Mouse (Mus musculus) heart, postnatal 4 days (tissue): ENCODE measurements around the gene Fis1. TPM values are rescaled to one million over a fixed set of nuclear protein-coding genes. Genes with fewer than 3 reads are reported as not detected.
"Not testable (repeated sequence)": the region's sequence is repeated elsewhere in the genome, so short reads cannot be mapped to it uniquely, and the experiment has no call there.

Source experiments
- DNase-seq: peaks from one replicate; pipeline ENCODE4 v3.0.0; 2021
- total RNA-seq, 2 experiments: library from RNA; stranded (reverse); gene quantifications; 2 replicates each; pipeline ENCODE4 v1.2.3; 2021

The Fis1 gene
- 100 to 1,000 TPM; 177 to 180 TPM for total RNA-seq

DNA sequence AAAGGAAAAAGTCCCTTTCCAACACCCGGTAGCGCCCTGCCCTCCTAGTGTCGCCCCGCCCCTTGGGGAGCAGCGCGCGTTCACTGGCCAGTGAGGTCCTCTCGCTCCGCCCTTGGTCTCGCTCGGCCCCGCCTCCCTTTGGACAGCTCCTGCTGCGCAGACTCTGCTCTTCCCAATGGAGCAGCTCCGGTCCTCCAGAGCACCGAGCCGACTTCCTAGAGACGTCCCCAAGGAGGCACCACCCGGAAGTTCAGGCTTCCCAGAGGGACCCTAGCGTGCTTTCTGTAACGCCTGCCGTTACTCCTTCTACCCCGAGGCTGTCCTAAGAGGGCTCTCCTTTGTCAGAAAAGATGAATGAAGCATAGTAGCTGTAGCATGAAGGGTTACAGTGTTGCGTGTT is at the start of gene Fis1:
Gene Fis1, plus strand, starts transcription at position 261 of the 400 bp plus-strand sequence.
- peak; percentile 97 for DNase-seq

DNA sequence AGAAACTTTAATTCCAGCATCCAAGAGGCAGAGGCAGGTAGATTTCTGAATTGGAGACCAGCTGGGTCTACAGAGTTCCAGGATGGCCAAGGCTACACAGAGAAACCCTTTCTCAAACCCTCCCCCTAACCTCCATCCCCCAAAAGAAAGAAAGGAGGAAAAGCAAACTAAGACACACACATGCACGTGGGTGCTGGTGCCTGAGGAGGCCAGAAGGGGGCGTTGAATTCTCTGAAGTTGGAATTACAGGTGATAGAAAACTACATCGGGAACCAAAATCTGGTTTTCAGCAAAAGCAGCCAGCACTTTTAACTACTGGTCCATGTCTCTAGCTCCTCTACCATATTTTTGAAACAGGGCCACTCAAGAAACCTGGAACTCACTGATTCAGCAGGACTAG is 48.5 kb upstream of the Fis1 start:
- no peak for DNase-seq

GRCm38 (mm10) chr5:136905630-136906029 is 47.4 kb upstream of the Fis1 start:
- peak; percentile 33 for DNase-seq

DNA sequence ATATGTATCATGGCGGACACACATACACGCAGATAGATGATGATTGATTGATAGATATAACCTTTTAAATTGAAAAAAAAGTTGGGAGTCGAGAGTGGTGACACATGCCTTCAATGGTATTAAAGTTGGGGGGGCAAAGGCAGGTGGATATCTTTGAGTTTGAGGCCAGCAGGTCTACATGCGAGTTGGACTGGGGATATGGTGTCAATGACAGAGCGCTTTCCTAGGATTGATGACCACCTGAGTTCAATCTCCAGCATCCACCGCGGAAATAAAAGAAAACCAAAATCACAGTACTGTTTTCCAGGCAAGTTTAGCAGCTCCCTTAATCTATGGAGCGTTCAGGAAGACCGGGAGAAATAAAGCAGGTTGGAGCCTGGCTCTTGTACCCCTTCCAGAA is 45.5 kb upstream of the Fis1 start:
- no peak for DNase-seq

- peak; percentile 94 for DNase-seq
Observed at GRCm38 (mm10) chr5:136907991-136908857, 44.9 kb upstream of the Fis1 start, which contains the start of gene Ift22. Ift22 (plus strand) TSS chr5:136908150.

DNA sequence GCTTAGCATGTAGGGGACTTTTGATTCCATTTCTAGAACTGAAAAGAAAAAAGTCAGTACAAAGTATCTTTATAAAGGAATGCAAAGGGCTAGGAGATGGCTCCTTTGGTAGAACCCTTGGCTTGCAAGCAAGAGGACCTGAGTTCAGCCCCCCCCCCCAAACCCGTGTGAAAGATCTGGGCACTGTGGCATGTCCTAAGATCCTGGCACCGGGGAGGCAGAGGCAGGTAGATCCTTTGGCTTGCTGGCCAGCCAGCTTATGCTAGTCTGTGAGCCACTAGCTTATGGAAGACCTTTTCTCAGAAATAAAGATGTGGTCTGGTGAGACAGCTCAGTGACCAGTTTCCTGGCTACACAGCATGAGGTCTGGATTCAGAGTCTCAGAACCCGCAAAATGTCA is 38.9 kb upstream of the Fis1 start:
- DNase-seq: no peak

GRCm38 (mm10) chr5:136917613-136918242 is 35.3 kb upstream of the Fis1 start:
- DNase-seq: no peak

DNA sequence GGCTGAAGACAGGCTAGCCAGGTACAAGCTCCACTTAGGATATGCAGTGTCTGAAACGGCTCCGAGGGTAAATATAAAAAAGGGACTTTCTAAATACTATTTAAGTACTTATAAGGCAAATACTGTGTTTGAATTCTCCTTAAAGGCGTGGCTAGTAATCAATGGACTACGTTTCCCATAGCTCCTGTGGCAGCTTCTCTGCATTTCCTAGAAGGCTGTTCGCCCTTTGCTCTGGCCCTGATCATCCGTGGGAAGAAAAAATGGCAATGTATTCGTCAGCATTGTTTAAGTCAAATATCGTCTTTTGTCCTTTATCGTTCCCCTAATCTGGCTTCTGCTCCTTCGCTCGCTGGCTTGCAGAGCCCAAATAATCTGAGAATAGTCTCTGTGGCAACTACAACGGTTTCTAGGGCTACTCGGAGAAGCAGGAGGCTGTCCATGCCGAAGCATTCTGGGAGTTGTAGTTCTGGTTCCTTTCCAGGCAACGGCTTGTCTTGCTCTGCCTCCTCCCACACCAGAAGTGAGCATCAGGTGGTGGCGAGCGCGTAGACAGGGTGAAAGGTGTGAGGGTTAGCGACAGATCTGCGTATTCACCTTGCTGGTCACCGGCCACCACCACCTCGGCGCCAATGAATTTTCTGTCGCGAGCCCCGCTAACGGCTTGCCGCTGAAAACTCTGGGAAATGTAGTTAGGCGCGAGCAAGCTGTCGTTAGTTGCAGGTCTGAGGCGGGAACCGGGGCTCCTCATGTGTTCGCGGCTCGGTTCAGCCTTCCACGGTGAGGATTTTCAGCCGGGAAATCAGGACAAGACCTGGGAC is 34.2 kb upstream of the Fis1 start:
- DNase-seq: peak; percentile 64

- no peak for DNase-seq
Observed at GRCm38 (mm10) chr5:136919546-136920301, 33.4 kb upstream of the Fis1 start.

DNA sequence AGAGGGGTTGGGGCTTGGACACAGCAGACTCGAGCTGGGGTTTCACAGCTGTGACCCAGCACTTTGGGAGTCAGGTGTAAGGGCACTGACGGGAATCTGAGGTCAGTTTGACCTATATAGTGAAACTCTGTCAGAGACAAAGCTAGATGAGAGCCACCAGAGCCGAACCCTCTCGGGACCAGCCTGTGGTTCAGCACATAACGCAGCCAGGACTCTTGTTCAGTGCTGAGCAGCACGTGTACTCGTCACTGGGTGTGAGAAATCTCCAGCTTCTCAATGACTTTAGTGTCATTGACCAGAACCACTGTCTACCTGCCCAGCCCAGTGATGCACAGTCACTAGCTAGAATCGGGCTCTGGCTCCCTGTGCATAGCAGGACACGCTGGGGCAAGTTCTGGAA is 30.2 kb upstream of the Fis1 start:
- no peak for DNase-seq

- no peak for DNase-seq
Observed at GRCm38 (mm10) chr5:136923751-136924478, 29.2 kb upstream of the Fis1 start.

DNA sequence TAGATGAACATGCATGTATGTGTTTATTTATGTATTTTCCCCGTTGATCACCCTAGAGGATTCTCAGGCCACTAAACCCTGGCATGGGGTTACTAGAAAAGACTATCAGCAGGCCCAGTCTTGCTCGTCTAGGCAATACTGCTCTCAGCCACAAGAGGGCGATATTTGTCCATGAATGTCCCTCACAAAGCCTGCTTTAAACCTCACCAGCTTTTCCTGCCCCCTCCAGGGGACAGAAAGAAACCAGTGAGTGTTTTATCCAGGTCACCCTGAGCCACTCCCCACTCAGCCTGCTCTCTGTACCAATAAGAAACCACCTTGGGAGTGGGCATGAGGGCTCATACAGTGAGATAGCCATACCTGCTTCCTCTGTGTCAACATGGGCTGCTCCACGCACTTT is 24.0 kb upstream of the Fis1 start:
- peak; percentile 92 for DNase-seq

DNA sequence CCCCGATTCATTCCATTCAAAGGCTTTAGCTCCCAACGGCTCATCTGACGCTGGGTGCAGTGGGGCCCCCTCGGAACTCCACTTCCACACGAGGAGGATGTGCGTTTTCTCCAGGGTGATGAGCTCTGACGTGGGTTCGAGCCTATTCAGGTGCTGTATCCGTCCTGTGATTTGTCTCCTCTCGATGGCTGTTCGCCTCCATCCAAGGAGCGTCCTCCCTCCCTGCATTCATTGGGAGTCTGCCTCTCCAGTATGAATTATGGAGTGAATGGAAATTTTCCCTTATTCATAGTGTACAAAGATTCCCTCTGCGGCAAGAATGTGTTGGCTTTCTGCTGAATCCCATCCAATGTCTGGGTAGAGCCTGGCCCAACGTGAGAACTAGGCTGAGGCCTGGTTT is 21.2 kb upstream of the Fis1 start:
- DNase-seq: no peak

- no peak for DNase-seq
Observed at GRCm38 (mm10) chr5:136932956-136933355, 20.1 kb upstream of the Fis1 start.

GRCm38 (mm10) chr5:136933930-136934329 is 19.1 kb upstream of the Fis1 start:
- DNase-seq: no peak

DNA sequence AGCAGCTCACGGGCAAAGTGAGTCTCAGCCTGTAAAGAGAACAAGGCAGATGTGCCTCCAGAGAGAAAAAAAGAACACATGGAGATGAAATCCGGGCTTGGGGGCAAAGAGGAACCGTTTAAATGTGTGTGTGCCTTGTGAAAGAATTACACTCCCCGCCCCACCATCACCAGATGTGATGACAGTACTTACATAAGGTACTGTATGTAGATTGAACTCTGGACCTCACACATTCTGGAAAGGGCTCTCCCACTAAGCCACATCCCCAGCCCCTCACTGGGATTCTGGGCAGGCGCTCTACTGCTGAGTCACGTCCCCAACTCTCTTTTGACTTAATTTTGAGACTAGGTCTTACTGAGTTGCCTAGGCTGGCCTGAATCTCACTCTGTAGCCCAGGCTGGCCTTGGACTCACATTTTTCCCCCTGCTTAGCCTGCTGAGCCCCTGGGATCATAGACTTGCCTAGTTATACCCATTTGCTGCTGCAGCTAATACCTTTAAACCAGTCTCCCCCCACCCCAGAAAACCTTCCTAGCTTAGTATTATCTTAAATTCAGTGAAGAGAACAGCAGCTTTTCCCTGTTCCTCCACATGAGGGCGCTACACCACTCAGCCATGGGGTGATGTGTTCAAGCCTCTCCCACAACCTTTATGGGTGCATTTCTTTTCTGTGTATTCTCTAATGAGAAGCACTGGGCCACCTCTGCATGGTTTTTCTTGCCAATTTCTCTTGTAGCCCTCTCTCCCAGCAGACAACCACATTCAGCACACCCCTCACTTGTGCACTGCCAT is 17.0 kb upstream of the Fis1 start:
- peak; percentile 22 for DNase-seq

DNA sequence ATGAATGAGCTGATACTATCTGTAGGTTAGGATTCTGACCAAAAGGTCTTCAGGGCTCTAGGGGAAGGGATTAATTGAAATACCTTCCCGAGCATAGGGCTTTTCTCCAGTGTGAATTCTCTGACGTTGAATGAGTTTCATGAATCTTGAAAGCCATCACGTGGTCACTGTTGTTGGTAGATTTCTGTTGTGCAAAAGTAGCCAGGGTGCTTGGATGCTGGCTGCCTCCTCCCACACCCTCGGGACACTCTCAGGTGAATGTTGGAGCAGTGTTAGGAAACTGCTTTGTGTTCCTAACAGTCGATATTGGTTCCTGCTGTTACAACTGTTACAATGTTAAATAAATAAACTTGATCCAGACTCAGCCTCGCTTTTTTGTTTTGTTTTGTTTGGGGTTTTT is 16.3 kb upstream of the Fis1 start:
- DNase-seq: no peak

DNA sequence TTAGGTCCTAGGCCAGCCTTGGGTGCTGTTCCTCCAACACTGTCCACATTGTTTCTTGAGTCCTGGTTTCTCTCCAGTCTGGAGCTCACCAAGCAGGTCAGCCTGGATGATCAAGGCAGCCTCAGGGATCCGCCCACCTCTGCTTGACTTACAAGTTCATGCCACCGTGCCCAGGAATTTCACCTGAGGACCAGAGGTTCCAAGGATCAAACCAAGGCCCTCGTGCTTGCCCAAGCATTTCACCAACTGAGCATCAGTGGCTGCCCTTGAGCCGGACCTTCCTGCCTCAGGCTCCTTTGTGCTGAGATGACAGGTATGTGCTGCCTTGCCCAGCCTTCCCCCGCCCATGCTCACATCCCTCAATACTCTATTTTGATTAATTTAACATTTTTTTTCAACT is 15.5 kb upstream of the Fis1 start:
- DNase-seq: no peak

GRCm38 (mm10) chr5:136939284-136939683 is 13.8 kb upstream of the Fis1 start:
- DNase-seq: no peak

GRCm38 (mm10) chr5:136940029-136940428 is 13.0 kb upstream of the Fis1 start:
- not testable (repeated sequence) for DNase-seq
